Mouse (Mus musculus) neutrophil, adult 5-6 weeks (primary cell): ENCODE results near the gene Cel. TPM values are rescaled to one million over a fixed set of nuclear protein-coding genes. Genes with fewer than 3 reads are reported as not detected.

ENCODE experiments used
- total RNA-seq: library from RNA; stranded (forward); fragments of 200-1000 nt; gene quantifications from 2 replicates; pipeline ENCODE4 v1.2.3, GENCODE M21; 2017

The Cel gene
- total RNA-seq, 1 experiment from 2014 or later: not detected

Other genes starting within 250 kb of the Cel start
- gene Ppp1r26, start 116.6 kb downstream of the Cel start, total RNA-seq: not detected in 2 replicates
- not detected in 2 replicates for gene 1700007K13Rik, start 97.1 kb downstream of the Cel start, total RNA-seq
- gene Mrps2, start 95.3 kb downstream of the Cel start, total RNA-seq: 6.8 and 10.7 TPM in 2 replicates
- not detected in 2 replicates for gene Gbgt1, start 66.5 kb downstream of the Cel start, total RNA-seq
- gene Gm10134, start 57.3 kb downstream of the Cel start, total RNA-seq: not detected in 2 replicates
- 38.8 and 45.3 TPM in 2 replicates for gene Ralgds, start 50.3 kb downstream of the Cel start, total RNA-seq
- gene Gtf3c5, start 20.3 kb upstream of the Cel start, total RNA-seq: 9.5 and 10.4 TPM in 2 replicates
- 0.35 and 0.98 TPM in 2 replicates for gene Gfi1b, start 58.6 kb upstream of the Cel start, total RNA-seq
- 32.5 and 32.9 TPM in 2 replicates for gene Tsc1, start 77.8 kb upstream of the Cel start, total RNA-seq
- 0.98 TPM in 1 of 2 replicates, not detected in the other for gene Spaca9, start 136.3 kb upstream of the Cel start, total RNA-seq
- 1.4 TPM in 1 of 2 replicates, not detected in the other for gene Ak8, start 136.8 kb upstream of the Cel start, total RNA-seq